Mouse (Mus musculus): ENCODE measurements at regions not wholly inside any gene's neighbourhood (a gene's known extent, or its start where the extent isn't known, plus 50 kb on each side); places are given as distances from the start of the nearest gene placed in this dataset.

GRCm38 (mm10) chr5:97565486-97565885 lies 108.7 kb upstream of the Gk2 start:
- TF ChIP-seq POLR2A (IDR thresholded peaks at IDR 0.05; ENCODE audit: insufficient read depth, low read depth, low read length), result no peak
- no peak for TF ChIP-seq CTCF (IDR thresholded peaks at IDR 0.05)
- TF ChIP-seq EP300 (IDR thresholded peaks at IDR 0.05; ENCODE audit: insufficient read depth, low read depth, low read length), result no peak

Data from heart, adult 2 months (tissue).